Mouse (Mus musculus): ENCODE results near the gene Chil4.

Gene Chil4

GRCm38 (mm10) chr3:106170522-106171053 is 48.7 kb downstream of the Chil4 start:
- DNase-seq (ENCODE audit: low read depth in 1 of 2, low spot score in 2 of 2) = no peak

GRCm38 (mm10) chr3:106167464-106167863 is 51.8 kb downstream of the Chil4 start, which contains the start of gene Chil3:
Chil3 (minus strand) TSS chr3:106167564.
- no peak for DNase-seq (ENCODE audit: low read depth in 1 of 2, low spot score in 2 of 2)

- no peak for DNase-seq (ENCODE audit: low read depth in 1 of 2, low spot score in 2 of 2)
Observed at GRCm38 (mm10) chr3:106154413-106154812, 64.9 kb downstream of the Chil4 start.
